Mouse (Mus musculus): ENCODE results near the gene Hist1h2ad.
A peak's percentile ranks its signal among the peaks of the same experiment; 100 is the strongest.
"Not testable (repeated sequence)": the region's sequence is repeated elsewhere in the genome, so short reads cannot be mapped to it uniquely, and the experiment has no call there.

Gene Hist1h2ad

GRCm38 (mm10) chr13:23582219-23583056 lies 8.3 kb downstream of the Hist1h2ad start:
- no peak for DNase-seq (ENCODE audit: extremely low spot score, low read depth, low spot score)

GRCm38 (mm10) chr13:23583387-23584068 lies 9.3 kb downstream of the Hist1h2ad start:
- no peak for DNase-seq (ENCODE audit: extremely low spot score, low read depth, low spot score)

- no peak for DNase-seq (ENCODE audit: extremely low spot score, low read depth, low spot score)
Measured at GRCm38 (mm10) chr13:23584331-23584730, 10.2 kb downstream of the Hist1h2ad start.

GRCm38 (mm10) chr13:23585029-23585441 lies 10.9 kb downstream of the Hist1h2ad start:
- DNase-seq (ENCODE audit: extremely low spot score, low read depth, low spot score) = no peak

GRCm38 (mm10) chr13:23585442-23586098 lies 11.4 kb downstream of the Hist1h2ad start:
- DNase-seq (ENCODE audit: extremely low spot score, low read depth, low spot score) = peak; percentile 99

GRCm38 (mm10) chr13:23586099-23586939 lies 12.1 kb downstream of the Hist1h2ad start:
- DNase-seq (ENCODE audit: extremely low spot score, low read depth, low spot score) = no peak

GRCm38 (mm10) chr13:23586940-23587225 lies 12.7 kb downstream of the Hist1h2ad start:
- DNase-seq (ENCODE audit: extremely low spot score, low read depth, low spot score) = no peak

GRCm38 (mm10) chr13:23591206-23591605 lies 17.0 kb downstream of the Hist1h2ad start:
- DNase-seq (ENCODE audit: extremely low spot score, low read depth, low spot score) = no peak

- not testable (repeated sequence) for DNase-seq (ENCODE audit: extremely low spot score, low read depth, low spot score)
Measured at GRCm38 (mm10) chr13:23591886-23592285, 17.7 kb downstream of the Hist1h2ad start.

- DNase-seq (ENCODE audit: extremely low spot score, low read depth, low spot score) = no peak
Measured at GRCm38 (mm10) chr13:23592614-23593013, 18.4 kb downstream of the Hist1h2ad start.

GRCm38 (mm10) chr13:23593051-23593770 lies 19.0 kb downstream of the Hist1h2ad start:
- no peak for DNase-seq (ENCODE audit: extremely low spot score, low read depth, low spot score)

GRCm38 (mm10) chr13:23595185-23595584 lies 21.0 kb downstream of the Hist1h2ad start:
- no peak for DNase-seq (ENCODE audit: extremely low spot score, low read depth, low spot score)

- no peak for DNase-seq (ENCODE audit: extremely low spot score, low read depth, low spot score)
Measured at GRCm38 (mm10) chr13:23595622-23596372, 21.6 kb downstream of the Hist1h2ad start.

- DNase-seq (ENCODE audit: extremely low spot score, low read depth, low spot score) = peak; percentile 74
Measured at GRCm38 (mm10) chr13:23597957-23598356, 23.8 kb downstream of the Hist1h2ad start.

- no peak for DNase-seq (ENCODE audit: extremely low spot score, low read depth, low spot score)
Measured at GRCm38 (mm10) chr13:23603182-23603699, 29.1 kb downstream of the Hist1h2ad start.

GRCm38 (mm10) chr13:23604452-23604851 lies 30.3 kb downstream of the Hist1h2ad start:
- DNase-seq (ENCODE audit: extremely low spot score, low read depth, low spot score) = no peak

- DNase-seq (ENCODE audit: extremely low spot score, low read depth, low spot score) = no peak
Measured at GRCm38 (mm10) chr13:23605052-23605451, 30.9 kb downstream of the Hist1h2ad start.

- DNase-seq (ENCODE audit: extremely low spot score, low read depth, low spot score) = no peak
Measured at GRCm38 (mm10) chr13:23609209-23609608, 35.0 kb downstream of the Hist1h2ad start.

- no peak for DNase-seq (ENCODE audit: extremely low spot score, low read depth, low spot score)
Measured at GRCm38 (mm10) chr13:23609844-23610243, 35.7 kb downstream of the Hist1h2ad start.

Data from hindlimb bud, embryonic 11.5 days (tissue).